Mouse (Mus musculus) C2C12 (cell line): ENCODE data around the gene Spsb3. TPM values are rescaled to one million over a fixed set of nuclear protein-coding genes. Genes with fewer than 3 reads are reported as not detected.

Experiments
- H3K27me3 ChIP-seq: one replicate; pipeline ENCODE4 v1.6.1; 2011; ENCODE audit not compliant: control insufficient read depth, insufficient read depth, insufficient read length
- H3K36me3 ChIP-seq: one replicate; pipeline ENCODE4 v1.6.1; 2011; ENCODE audit not compliant: control insufficient read depth, insufficient read depth
- H3K4me3 ChIP-seq: one replicate; pipeline ENCODE4 v1.5.1; 2011; ENCODE audit warnings: mild to moderate bottlenecking, control low read depth; ENCODE audit not compliant: poor library complexity, insufficient read depth, severe bottlenecking
- H3K79me2 ChIP-seq: one replicate; pipeline ENCODE4 v1.6.1; 2011; ENCODE audit not compliant: control insufficient read depth, insufficient read depth
- H3K79me3 ChIP-seq: one replicate; pipeline ENCODE4 v1.6.1; 2011; ENCODE audit warnings: low read depth, control low read depth
- H3ac ChIP-seq: one replicate; pipeline ENCODE3; 2011; ENCODE audit warnings: low read depth; ENCODE audit not compliant: control insufficient read depth, insufficient read length
- CEBPB ChIP-seq: IDR thresholded peaks from one replicate; pipeline ENCODE4 v1.6.1; 2011; ENCODE audit warnings: low read depth, mild to moderate bottlenecking, control low read depth, moderate library complexity
- CTCF ChIP-seq: IDR thresholded peaks from one replicate; pipeline ENCODE4 v1.5.1; 2011; ENCODE audit not compliant: control insufficient read depth, insufficient read depth, insufficient read length
- FOSL1 ChIP-seq: IDR thresholded peaks from one replicate; pipeline ENCODE4 v1.8.0; 2011; ENCODE audit warnings: mild to moderate bottlenecking, low read length; ENCODE audit not compliant: poor library complexity, insufficient read depth, severe bottlenecking
- MAX ChIP-seq: IDR thresholded peaks from one replicate; pipeline ENCODE4 v1.6.1; 2011; ENCODE audit warnings: mild to moderate bottlenecking, control low read depth
- MYOD1 ChIP-seq: IDR thresholded peaks from one replicate; pipeline ENCODE4 v1.6.1; 2011; ENCODE audit warnings: low read depth; ENCODE audit not compliant: control insufficient read depth, insufficient read length
- MYOG ChIP-seq: IDR thresholded peaks from one replicate; pipeline ENCODE4 v1.6.1; 2011; ENCODE audit not compliant: control insufficient read depth, insufficient read length; ENCODE audit errors: extremely low read depth
- USF1 ChIP-seq: IDR thresholded peaks from one replicate; pipeline ENCODE4 v1.6.1; 2011; ENCODE audit warnings: low read depth, mild to moderate bottlenecking, control low read depth, moderate library complexity
- polyA plus RNA-seq: library from polyadenylated mRNA; unstranded; fragments of >200 nt; fragmentation: generic; extraction: Trizol; gene quantifications from one replicate; pipeline ENCODE4 v1.2.1, GENCODE M21; 2012; ENCODE audit warnings: missing spikeins

Spsb3 gene
- polyA plus RNA-seq, 1 experiment = 37.0 TPM

- Histone ChIP-seq H3K79me3 (peaks cover 12% of the 10 kb centered on the region), H3K4me3 (peak within 1 kb of the TSS; percentile 89), H3K36me3 (peaks cover 55% of the 10 kb centered on the region), H3ac (peak within 1 kb of the TSS; percentile 94), H3K27me3 (no peaks in the 10 kb centered on the region), H3K79me2 (peaks cover 46% of the 10 kb centered on the region)
- no peak for TF ChIP-seq USF1
- no peak for TF ChIP-seq MAX
- TF ChIP-seq CTCF = no peak
- peak; percentile 1 for TF ChIP-seq MYOD1
Measured at GRCm38 (mm10) chr17:24896241-24896992, 10.0 kb downstream of the Spsb3 start, which contains the start of gene Nme3. Gene Nme3 (plus strand): TSS chr17:24896500.

GRCm38 (mm10) chr17:24896993-24897269 lies 10.5 kb downstream of the Spsb3 start:
- Histone ChIP-seq H3ac (peak overlapping the region; percentile 60), H3K36me3 (peaks cover 58% of the 10 kb centered on the region), H3K4me3 (peak overlapping the region; percentile 89), H3K79me3 (peaks cover 12% of the 10 kb centered on the region), H3K27me3 (no peaks in the 10 kb centered on the region), H3K79me2 (peaks cover 46% of the 10 kb centered on the region)
- TF ChIP-seq USF1 (no peak), FOSL1 (no peak)

DNA sequence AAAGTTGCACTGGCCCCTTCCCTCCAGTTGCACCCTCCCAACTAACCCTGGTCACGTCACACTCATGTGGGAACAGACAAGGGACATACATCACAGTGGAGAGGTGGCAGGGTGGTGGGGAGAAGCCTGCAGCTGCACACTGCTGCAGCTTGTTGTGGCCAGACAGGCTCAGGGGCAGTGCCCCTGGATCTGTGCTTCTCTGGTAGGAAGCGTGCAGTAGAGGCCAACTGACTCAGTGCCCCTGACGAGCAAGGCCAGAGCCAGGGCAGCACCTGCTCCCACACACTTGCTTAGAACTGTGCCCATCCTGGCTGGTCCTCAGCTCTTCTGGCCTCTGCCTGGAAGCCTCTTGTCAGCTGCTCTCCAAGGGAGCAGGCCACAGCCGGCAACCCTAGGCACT lies 11.2 kb downstream of the Spsb3 start:
- Histone ChIP-seq H3K4me3 (no peak overlapping the region), H3K27me3 (no peaks in the 10 kb centered on the region), H3ac (no peak overlapping the region), H3K79me3 (peaks cover 12% of the 10 kb centered on the region), H3K36me3 (peaks cover 59% of the 10 kb centered on the region), H3K79me2 (peaks cover 41% of the 10 kb centered on the region)
- TF ChIP-seq MAX (no peak), FOSL1 (no peak), CTCF (no peak), MYOD1 (no peak), USF1 (no peak), MYOG (no peak), CEBPB (no peak)

GRCm38 (mm10) chr17:24898041-24898854 lies 11.8 kb downstream of the Spsb3 start:
- Histone ChIP-seq H3ac (no peak overlapping the region), H3K79me3 (peaks cover 12% of the 10 kb centered on the region), H3K36me3 (peaks cover 57% of the 10 kb centered on the region), H3K79me2 (peaks cover 35% of the 10 kb centered on the region), H3K4me3 (no peak overlapping the region), H3K27me3 (no peaks in the 10 kb centered on the region)
- no peak for TF ChIP-seq FOSL1
- TF ChIP-seq MYOD1 = no peak
- TF ChIP-seq MYOG = no peak
- TF ChIP-seq USF1 = no peak
- TF ChIP-seq CEBPB = no peak
- no peak for TF ChIP-seq CTCF
- TF ChIP-seq MAX = no peak

- peaks cover 5% of the 10 kb centered on the region for H3K79me3 ChIP-seq
- H3K27me3 ChIP-seq = no peaks in the 10 kb centered on the region
- H3K79me2 ChIP-seq = peaks cover 26% of the 10 kb centered on the region
- H3ac ChIP-seq = no peak overlapping the region
- peaks cover 60% of the 10 kb centered on the region for H3K36me3 ChIP-seq
- TF ChIP-seq MYOG = no peak
- no peak for TF ChIP-seq MYOD1
- TF ChIP-seq CTCF = no peak
- TF ChIP-seq CEBPB = no peak
- no peak for TF ChIP-seq MAX
- TF ChIP-seq USF1 = no peak
- no peak for TF ChIP-seq FOSL1
- no peak overlapping the region for H3K4me3 ChIP-seq
Measured at GRCm38 (mm10) chr17:24899153-24899552, 12.7 kb downstream of the Spsb3 start.

DNA sequence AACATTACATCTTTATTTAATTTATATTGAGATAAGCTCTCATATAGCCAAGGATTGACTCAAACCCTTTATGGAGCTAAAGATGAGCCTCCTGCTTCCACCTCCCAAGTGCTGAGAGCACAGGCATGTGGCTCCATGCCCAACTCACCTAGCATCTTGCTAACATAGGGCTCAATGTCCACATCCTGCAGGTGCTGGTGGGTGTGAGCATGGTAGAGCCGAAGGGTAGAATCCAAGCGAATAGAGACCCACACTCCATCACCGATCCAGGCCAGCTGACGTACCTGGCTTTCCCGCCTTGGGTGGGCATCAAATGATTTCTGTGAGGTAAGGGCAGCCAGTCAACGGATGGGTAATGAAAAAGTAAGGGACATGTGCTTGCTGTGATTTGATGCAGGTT lies 13.6 kb downstream of the Spsb3 start:
- Histone ChIP-seq H3ac (no peak overlapping the region), H3K27me3 (no peaks in the 10 kb centered on the region), H3K36me3 (peaks cover 66% of the 10 kb centered on the region), H3K79me3 (peaks cover 4% of the 10 kb centered on the region), H3K79me2 (peaks cover 17% of the 10 kb centered on the region), H3K4me3 (no peak overlapping the region)
- TF ChIP-seq FOSL1 (no peak), USF1 (no peak), CEBPB (no peak), CTCF (no peak), MAX (no peak), MYOD1 (no peak), MYOG (no peak)
